Mouse (Mus musculus): ENCODE data around the gene Cdc42ep4.

- TF ChIP-seq ZNF384 (IDR thresholded peaks at IDR 0.05; ENCODE audit: low read depth, low read length) = no peak
- no peak for TF ChIP-seq CHD2 (IDR thresholded peaks at IDR 0.05; ENCODE audit: low read depth, low read length)
- no peak for TF ChIP-seq ZC3H11A (IDR thresholded peaks at IDR 0.05; ENCODE audit: borderline replicate concordance, low read depth, low read length)
- no peak for TF ChIP-seq MAFK (IDR thresholded peaks at IDR 0.05; ENCODE audit: insufficient read depth, low read depth, low read length)
Measured at GRCm38 (mm10) chr11:113789101-113789500, 37.4 kb upstream of the Cdc42ep4 start.
